Mouse (Mus musculus) erythroblast, embryonic 14.5 days (primary cell): ENCODE measurements around the gene Frmd8.

Experiments
- GATA1 ChIP-seq: IDR thresholded peaks from 2 replicates; pipeline ENCODE4 v1.6.1; 2012; ENCODE audit warnings: low read length, inconsistent platforms, mixed read lengths
- TAL1 ChIP-seq: IDR thresholded peaks from 3 replicates; pipeline ENCODE4 v1.6.1; 2012; ENCODE audit warnings: low read length, inconsistent platforms, mixed read lengths

- TF ChIP-seq GATA1: 0 out of 2 replicates have a peak, but pooled peaks have one; percentile 22
- TF ChIP-seq TAL1: no peak
Observed at GRCm38 (mm10) chr19:5911430-5912102, 36.5 kb upstream of the Frmd8 start.
